Mouse (Mus musculus) stomach, embryonic 14.5 days (tissue): ENCODE results near the gene Cry2. TPM values are rescaled to one million over a fixed set of nuclear protein-coding genes. Genes with fewer than 3 reads are reported as not detected.

Source experiments
- ATAC-seq: fragments of 200-750 bp; cut with Nextera tagmentation; 2 replicates; pipeline ENCODE4 v1.8.0; 2017; ENCODE audit warnings: low read depth, moderate TSS enrichment; ENCODE audit not compliant: insufficient number of reproducible peaks, insufficient read depth, low FRiP score
- H3K27ac ChIP-seq: fragments of 300-500 bp; sonication (generic); 2 replicates; pipeline ENCODE4 v1.5.1; 2014; ENCODE audit warnings: mild to moderate bottlenecking, low read length, moderate library complexity, mixed read lengths
- H3K27me3 ChIP-seq: fragments of 300-500 bp; sonication (generic); 2 replicates; pipeline ENCODE4 v1.6.1; 2014; ENCODE audit warnings: low read length, control low read depth, mixed read lengths; ENCODE audit not compliant: control insufficient read depth, insufficient read depth
- H3K36me3 ChIP-seq: fragments of 300-500 bp; sonication (generic); 2 replicates; pipeline ENCODE4 v1.6.1; 2014; ENCODE audit warnings: mild to moderate bottlenecking, control low read depth, low read length, moderate library complexity, mixed read lengths; ENCODE audit not compliant: control insufficient read depth, insufficient read depth
- H3K4me1 ChIP-seq: fragments of 300-500 bp; sonication (generic); 2 replicates; pipeline ENCODE4 v1.6.1; 2014; ENCODE audit warnings: low read length, control low read depth, mixed read lengths; ENCODE audit not compliant: control insufficient read depth, insufficient read depth
- H3K4me2 ChIP-seq: fragments of 300-500 bp; sonication (generic); replicated peaks from 2 replicates; pipeline ENCODE4 v1.6.1; 2014; ENCODE audit warnings: low read depth, low read length, control low read depth
- H3K4me3 ChIP-seq: fragments of 300-500 bp; sonication (generic); 2 replicates; pipeline ENCODE4 v1.5.1; 2014; ENCODE audit warnings: low read depth, low read length, control low read depth
- H3K9ac ChIP-seq: fragments of 300-500 bp; sonication (generic); replicated peaks from 2 replicates; pipeline ENCODE4 v1.6.1; 2014; ENCODE audit warnings: low read depth, mild to moderate bottlenecking, control low read depth, low read length, moderate library complexity, mixed read lengths
- H3K9me3 ChIP-seq: fragments of 300-500 bp; sonication (generic); 2 replicates; pipeline ENCODE4 v1.6.1; 2016; ENCODE audit warnings: low read depth, low read length, control low read depth; ENCODE audit not compliant: control insufficient read depth
- WGBS: fragments of 180-500 bp; shearing (Covaris S2); extraction: QIAGEN DNeasy Blood & Tissue Kit; methylation state at CpG from one replicate; pipeline ENCODE4 v1.1.7; 2014; 5-methylcytosine and 5-hydroxymethylcytosine counted together
- microRNA-seq: library from miRNA; unstranded; fragments of <30 nt; microRNA quantifications from one replicate; pipeline ENCODE4, GENCODE M21; 2016
- polyA plus RNA-seq: library from polyadenylated mRNA; unstranded; fragments of >200 nt; fragmentation: Nextera tagmentation; extraction: Ambion mirVana; gene quantifications from 2 replicates; pipeline ENCODE4 v1.2.1, GENCODE M21; 2014

Gene Cry2
- polyA plus RNA-seq, 1 experiment from 2014 or later: 25.7 TPM

DNA sequence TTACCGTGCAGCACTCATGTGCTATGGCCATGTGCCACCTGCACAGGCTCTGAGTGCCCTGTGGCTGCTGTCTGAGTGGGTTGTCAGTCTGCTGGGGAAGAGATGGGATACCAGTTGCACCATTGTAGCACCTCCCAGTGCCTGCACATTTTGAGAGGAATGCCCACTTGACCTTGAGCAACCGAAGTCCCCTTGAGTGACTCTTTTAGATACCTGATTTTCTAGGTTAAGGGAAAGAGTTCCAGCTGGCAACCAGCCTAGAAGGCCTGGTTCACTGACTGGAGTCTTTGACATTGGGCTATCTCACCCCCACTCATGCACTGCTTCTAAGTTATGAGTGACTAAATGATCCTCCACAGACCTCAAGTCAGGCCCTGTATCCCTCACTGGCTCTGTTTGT, 74.5 kb downstream of the Cry2 start:
- no peak overlapping the region for H3K4me3 ChIP-seq
- 85% methylated on average over 2 of the region's 2 CpGs for WGBS

GRCm38 (mm10) chr2:92354224-92354623, 79.6 kb downstream of the Cry2 start:
- H3K27me3 ChIP-seq: no peaks in the 10 kb centered on the region
- 49% methylated on average over 6 of the region's 6 CpGs for WGBS
- no peak overlapping the region for H3K9ac ChIP-seq
- H3K4me3 ChIP-seq: no peak overlapping the region
- H3K27ac ChIP-seq: no peak overlapping the region
- H3K4me2 ChIP-seq: no peak overlapping the region
- no peaks in the 10 kb centered on the region for H3K9me3 ChIP-seq
- ATAC-seq: no peak
- peaks cover 52% of the 10 kb centered on the region for H3K36me3 ChIP-seq
- H3K4me1 ChIP-seq: no peaks in the 10 kb centered on the region

More for the DNA sequence above, 74.5 kb downstream of the Cry2 start:
- Histone ChIP-seq H3K27me3 (no peaks in the 10 kb centered on the region), H3K27ac (no peak overlapping the region), H3K36me3 (peaks cover 33% of the 10 kb centered on the region), H3K9ac (no peak overlapping the region), H3K4me2 (no peak overlapping the region), H3K4me1 (no peaks in the 10 kb centered on the region), H3K9me3 (no peaks in the 10 kb centered on the region)
- no peak for ATAC-seq

Small RNAs within 50 kb of the gene (microRNA-seq; reads per million reads assigned to microRNA genes)
- gene Mir7000: not detected

Other genes with a start within 250 kb of the Cry2 start
- 20.0 and 23.2 TPM in 2 replicates for gene Pex16, start 59.4 kb downstream of the Cry2 start, polyA plus RNA-seq
- 14.8 and 14.9 TPM in 2 replicates for gene Large2, start 59.2 kb downstream of the Cry2 start, polyA plus RNA-seq
- 1.4 and 2.6 TPM in 2 replicates for gene 1700029I15Rik, start 51.5 kb downstream of the Cry2 start, polyA plus RNA-seq
- 11.3 and 12.7 TPM in 2 replicates for gene Mapk8ip1, start 32.8 kb downstream of the Cry2 start, polyA plus RNA-seq
- 19.2 and 21.7 TPM in 2 replicates for gene Slc35c1, start 26.5 kb upstream of the Cry2 start, polyA plus RNA-seq
- 4.4 and 5.2 TPM in 2 replicates for gene Chst1, start 165.7 kb upstream of the Cry2 start, polyA plus RNA-seq